Mouse (Mus musculus): ENCODE data around the gene Gpnmb. TPM values are rescaled to one million over a fixed set of nuclear protein-coding genes. Genes with fewer than 3 reads are reported as not detected.

The Gpnmb gene
- polyA plus RNA-seq, 1 experiment from 2014 or later = 1.9 TPM

DNA sequence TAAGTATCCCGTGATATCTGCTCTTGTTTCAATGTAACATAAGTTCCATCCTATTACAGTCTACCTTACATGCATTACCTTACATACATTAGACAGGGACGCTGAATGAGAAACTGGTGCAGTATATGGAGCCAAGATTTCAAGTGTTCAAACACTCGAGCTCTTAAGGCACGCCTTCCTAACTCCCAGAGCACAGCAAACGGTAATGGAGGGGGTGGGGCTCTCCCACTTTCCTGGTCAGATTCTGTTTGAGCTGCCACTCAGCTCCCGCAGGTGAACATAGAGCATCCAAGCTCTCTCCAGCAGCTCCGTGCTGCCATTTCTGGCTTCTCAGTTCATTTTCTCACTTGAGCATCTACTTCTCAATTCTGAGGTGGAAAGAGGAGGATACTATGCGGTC, 82.1 kb downstream of the Gpnmb start:
- H3K27ac ChIP-seq (replicated peaks in 1 of 2; ENCODE audit: control insufficient read depth in 1 of 2, insufficient read depth in 1 of 2, low read depth in 2 of 2, low read length in 2 of 2) = no peak overlapping the region
- H3K9ac ChIP-seq (ENCODE audit: low read length) = no peak overlapping the region
- H3K27me3 ChIP-seq (ENCODE audit: control insufficient read depth, insufficient read depth, low read length) = no peaks in the 10 kb centered on the region
- H3K36me3 ChIP-seq (ENCODE audit: control insufficient read depth, insufficient read depth, low read length) = peaks cover 29% of the 10 kb centered on the region
- H3K9me3 ChIP-seq (ENCODE audit: control insufficient read depth, low read length) = no peaks in the 10 kb centered on the region
- no peak overlapping the region for H3K4me3 ChIP-seq (ENCODE audit: control insufficient read depth in 1 of 2, insufficient read depth in 1 of 2, low read depth in 1 of 2, low read length in 2 of 2)
- H3K4me2 ChIP-seq (ENCODE audit: low read length) = no peak overlapping the region
- ATAC-seq (ENCODE audit: insufficient number of reproducible peaks, insufficient read depth, low FRiP score, low read depth) = no peak
- H3K4me1 ChIP-seq (ENCODE audit: control insufficient read depth in 2 of 2, insufficient read depth in 2 of 2, low read length in 2 of 2) = 0 out of 4 replicates have a peak, but pooled peaks cover 0 to 2% of the 10 kb centered on the region in 2 experiments
- 72% methylated on average over 8 of the region's 8 CpGs for WGBS

DNA sequence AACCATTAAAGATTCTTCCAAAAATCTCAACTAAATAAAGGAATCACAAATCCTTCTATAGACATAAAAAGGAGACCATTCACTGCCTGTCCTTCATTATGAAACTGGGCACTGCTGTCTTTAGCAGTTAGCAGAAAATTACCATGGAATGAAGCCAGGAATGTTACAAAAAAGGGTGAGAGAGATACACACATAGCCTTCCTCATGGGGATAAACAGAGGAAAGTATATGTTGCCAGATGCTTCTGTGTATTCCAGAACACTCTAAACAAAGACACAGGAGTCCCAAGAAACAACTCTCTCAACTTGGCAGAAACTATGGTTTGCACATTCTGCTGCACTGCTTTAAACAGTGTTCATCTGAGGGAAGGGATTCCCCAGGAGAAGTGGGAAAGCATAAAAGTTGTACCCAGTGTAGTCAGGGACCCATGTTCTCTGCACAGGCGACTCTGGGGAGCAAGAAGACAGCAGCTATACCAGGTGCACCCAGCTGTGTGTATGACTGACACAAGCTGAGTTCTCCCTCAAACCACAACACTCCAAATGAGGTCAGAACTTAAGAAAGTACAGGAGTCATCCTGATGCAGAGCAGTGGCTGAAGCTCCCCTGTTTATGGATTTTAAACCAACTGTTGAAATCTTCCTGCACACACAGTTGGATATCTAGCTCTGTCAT, 83.3 kb downstream of the Gpnmb start:
- H3K4me2 ChIP-seq (ENCODE audit: low read length) = no peak overlapping the region
- no peak overlapping the region for H3K9ac ChIP-seq (ENCODE audit: low read length)
- no peak for ATAC-seq (ENCODE audit: insufficient number of reproducible peaks, insufficient read depth, low FRiP score, low read depth)
- peaks cover 24% of the 10 kb centered on the region for H3K36me3 ChIP-seq (ENCODE audit: control insufficient read depth, insufficient read depth, low read length)
- no peak overlapping the region for H3K4me3 ChIP-seq (ENCODE audit: control insufficient read depth in 1 of 2, insufficient read depth in 1 of 2, low read depth in 1 of 2, low read length in 2 of 2)
- no peaks in the 10 kb centered on the region for H3K27me3 ChIP-seq (ENCODE audit: control insufficient read depth, insufficient read depth, low read length)
- H3K4me1 ChIP-seq (ENCODE audit: control insufficient read depth in 2 of 2, insufficient read depth in 2 of 2, low read length in 2 of 2) = 0 out of 4 replicates have a peak, but pooled peaks cover 0 to 2% of the 10 kb centered on the region in 2 experiments
- no peak overlapping the region for H3K27ac ChIP-seq (replicated peaks in 1 of 2; ENCODE audit: control insufficient read depth in 1 of 2, insufficient read depth in 1 of 2, low read depth in 2 of 2, low read length in 2 of 2)
- WGBS = 78% methylated on average over 1 of the region's 1 CpGs
- no peaks in the 10 kb centered on the region for H3K9me3 ChIP-seq (ENCODE audit: control insufficient read depth, low read length)

DNA sequence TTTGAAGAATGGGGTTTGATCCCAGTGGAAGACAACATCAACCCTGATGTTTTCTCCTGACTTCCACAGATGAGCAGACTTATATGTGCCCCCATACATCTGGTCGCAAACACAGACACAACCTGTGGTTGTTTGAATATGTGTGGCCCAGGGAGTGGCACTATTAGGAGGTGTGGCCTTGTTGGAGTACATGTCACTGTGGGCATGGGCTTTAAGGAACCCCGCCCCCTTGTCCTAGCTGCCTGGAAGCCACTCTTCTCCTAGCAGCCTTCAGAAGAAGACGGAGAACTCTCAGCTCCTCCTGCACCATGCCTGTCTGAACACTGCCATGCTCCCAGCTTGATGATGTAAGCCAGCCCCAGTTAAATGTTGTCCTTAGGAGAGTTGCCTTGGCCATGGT, 84.0 kb downstream of the Gpnmb start:
- H3K27ac ChIP-seq (replicated peaks in 1 of 2; ENCODE audit: control insufficient read depth in 1 of 2, insufficient read depth in 1 of 2, low read depth in 2 of 2, low read length in 2 of 2) = no peak overlapping the region
- no peak overlapping the region for H3K4me2 ChIP-seq (ENCODE audit: low read length)
- no peaks in the 10 kb centered on the region for H3K9me3 ChIP-seq (ENCODE audit: control insufficient read depth, low read length)
- H3K27me3 ChIP-seq (ENCODE audit: control insufficient read depth, insufficient read depth, low read length) = no peaks in the 10 kb centered on the region
- 0 out of 4 replicates have a peak, but pooled peaks cover 0 to 2% of the 10 kb centered on the region in 2 experiments for H3K4me1 ChIP-seq (ENCODE audit: control insufficient read depth in 2 of 2, insufficient read depth in 2 of 2, low read length in 2 of 2)
- ATAC-seq (ENCODE audit: insufficient number of reproducible peaks, insufficient read depth, low FRiP score, low read depth) = no peak
- no peak overlapping the region for H3K4me3 ChIP-seq (ENCODE audit: control insufficient read depth in 1 of 2, insufficient read depth in 1 of 2, low read depth in 1 of 2, low read length in 2 of 2)
- peaks cover 20% of the 10 kb centered on the region for H3K36me3 ChIP-seq (ENCODE audit: control insufficient read depth, insufficient read depth, low read length)
- H3K9ac ChIP-seq (ENCODE audit: low read length) = no peak overlapping the region
- WGBS = 94% methylated on average over 3 of the region's 3 CpGs

Other genes with a start within 250 kb of the Gpnmb start
- gene Tmem176a, start 195.6 kb upstream of the Gpnmb start, polyA plus RNA-seq (2014; fragmentation: Nextera tagmentation; extraction: Ambion mirVana) = 101 and 119 TPM in 2 replicates
- gene Tmem176b, start 195.1 kb upstream of the Gpnmb start, polyA plus RNA-seq (2014; fragmentation: Nextera tagmentation; extraction: Ambion mirVana) = 274 and 295 TPM in 2 replicates
- gene Aoc1, start 163.7 kb upstream of the Gpnmb start, polyA plus RNA-seq (2014; fragmentation: Nextera tagmentation; extraction: Ambion mirVana) = not detected in 2 replicates
- gene 1600015I10Rik, start 106.7 kb upstream of the Gpnmb start, polyA plus RNA-seq (2014; fragmentation: Nextera tagmentation; extraction: Ambion mirVana) = 0.11 TPM in 1 of 2 replicates, not detected in the other
- not detected in 2 replicates for gene Doxl2, start 61.6 kb upstream of the Gpnmb start, polyA plus RNA-seq (2014; fragmentation: Nextera tagmentation; extraction: Ambion mirVana)
- not detected in 2 replicates for gene Svs1, start 49.7 kb upstream of the Gpnmb start, polyA plus RNA-seq (2014; fragmentation: Nextera tagmentation; extraction: Ambion mirVana)
- gene Malsu1, start 37.2 kb downstream of the Gpnmb start, polyA plus RNA-seq (2014; fragmentation: Nextera tagmentation; extraction: Ambion mirVana) = 59.3 and 59.8 TPM in 2 replicates
- gene Igf2bp3, start 178.4 kb downstream of the Gpnmb start, polyA plus RNA-seq (2014; fragmentation: Nextera tagmentation; extraction: Ambion mirVana) = 44.2 and 44.7 TPM in 2 replicates
- 30.6 and 36.1 TPM in 2 replicates for gene Tra2a, start 227.5 kb downstream of the Gpnmb start, polyA plus RNA-seq (2014; fragmentation: Nextera tagmentation; extraction: Ambion mirVana)

Data from heart, embryonic 14.5 days (tissue).